Mouse (Mus musculus) ES-E14 (cell line): Measurements from ENCODE around the gene Btbd35f2. TPM values are rescaled to one million over a fixed set of nuclear protein-coding genes. Genes with fewer than 3 reads are reported as not detected.
"Not testable (repeated sequence)": the region's sequence is repeated elsewhere in the genome, so short reads cannot be mapped to it uniquely, and the experiment has no call there.

Experiments
- DNase-seq: peaks from one replicate; pipeline ENCODE4 v3.0.0-alpha.2; 2013; ENCODE audit warnings: low read depth, low spot score
- H3K27ac ChIP-seq: 2 replicates; pipeline ENCODE4 v1.5.1; 2012; ENCODE audit warnings: low read depth, mild to moderate bottlenecking, low read length, moderate library complexity, mixed read lengths; ENCODE audit not compliant: poor library complexity, insufficient read depth, severe bottlenecking
- H3K36me3 ChIP-seq: 2 replicates; pipeline ENCODE4 v1.6.1; 2012; ENCODE audit warnings: mild to moderate bottlenecking, low read length, moderate library complexity, mixed read lengths; ENCODE audit not compliant: control insufficient read depth, poor library complexity, insufficient read depth, severe bottlenecking
- H3K4me1 ChIP-seq, 2 experiments: fragments of 150-350 bp in 1 of 2; sonication (generic) in 1 of 2; 2 replicates each; pipeline ENCODE4 v1.6.1; 2012; ENCODE audit warnings: low read length in 2 of 2, mild to moderate bottlenecking in 1 of 2, mixed read lengths in 1 of 2; ENCODE audit not compliant: control insufficient read depth in 2 of 2, insufficient read depth in 2 of 2, poor library complexity in 1 of 2
- H3K4me3 ChIP-seq, 2 experiments: fragments of 150-350 bp in 1 of 2; sonication (generic) in 1 of 2; 2 replicates each; pipeline ENCODE4 v1.5.1; 2012; ENCODE audit warnings: low read length in 2 of 2, low read depth in 1 of 2, mild to moderate bottlenecking in 1 of 2, mixed read lengths in 1 of 2; ENCODE audit not compliant: insufficient read depth in 1 of 2, poor library complexity in 1 of 2, severe bottlenecking in 1 of 2
- H3K9ac ChIP-seq: 2 replicates; pipeline ENCODE4 v1.6.1; 2012; ENCODE audit warnings: low read depth, mild to moderate bottlenecking, low read length, mixed read lengths; ENCODE audit not compliant: poor library complexity, insufficient read depth, severe bottlenecking
- H3K9me3 ChIP-seq: fragments of 150-350 bp; sonication (generic); 2 replicates; pipeline ENCODE4 v1.6.1; 2012; ENCODE audit warnings: low read depth, mild to moderate bottlenecking, low read length; ENCODE audit not compliant: control insufficient read depth, insufficient read depth
- in situ Hi-C, 2 experiments: fragments of 600-800 bp; cut with MboI; formaldehyde crosslinking; loops; one replicate each; pipeline ENCODE4 v1.15.1; 2025; ENCODE audit warnings: low sequenced_read_pairs in 2 of 2, inconsistent platforms in 1 of 2; ENCODE audit not compliant: unreplicated experiment in 2 of 2
- total RNA-seq: library from RNA; depleted of rRNA; stranded (reverse); fragments of 300-350 nt; gene quantifications from 2 replicates; pipeline ENCODE4 v1.2.3, GENCODE M21; 2012; rRNA removed

Gene Btbd35f2
- total RNA-seq, result 0.22 TPM in 1 of 2 replicates, not detected in the other

GRCm38 (mm10) chrX:32278094-32278493, at the start of gene Btbd35f2:
Btbd35f2 (plus strand) TSS chrX:32278394.
- in situ Hi-C loops, H3K9ac ChIP-seq, H3K27ac ChIP-seq, H3K4me1 ChIP-seq, H3K36me3 ChIP-seq, DNase-seq, H3K4me3 ChIP-seq, H3K9me3 ChIP-seq: not testable (repeated sequence)

Other genes with a start within 250 kb of the Btbd35f2 start
- gene Btbd35f22, start 230.6 kb upstream of the Btbd35f2 start, total RNA-seq, result not detected in 2 replicates